Mouse (Mus musculus): ENCODE data around the gene Nle1.
"Not testable (repeated sequence)": the region's sequence is repeated elsewhere in the genome, so short reads cannot be mapped to it uniquely, and the experiment has no call there.

Gene Nle1

DNA sequence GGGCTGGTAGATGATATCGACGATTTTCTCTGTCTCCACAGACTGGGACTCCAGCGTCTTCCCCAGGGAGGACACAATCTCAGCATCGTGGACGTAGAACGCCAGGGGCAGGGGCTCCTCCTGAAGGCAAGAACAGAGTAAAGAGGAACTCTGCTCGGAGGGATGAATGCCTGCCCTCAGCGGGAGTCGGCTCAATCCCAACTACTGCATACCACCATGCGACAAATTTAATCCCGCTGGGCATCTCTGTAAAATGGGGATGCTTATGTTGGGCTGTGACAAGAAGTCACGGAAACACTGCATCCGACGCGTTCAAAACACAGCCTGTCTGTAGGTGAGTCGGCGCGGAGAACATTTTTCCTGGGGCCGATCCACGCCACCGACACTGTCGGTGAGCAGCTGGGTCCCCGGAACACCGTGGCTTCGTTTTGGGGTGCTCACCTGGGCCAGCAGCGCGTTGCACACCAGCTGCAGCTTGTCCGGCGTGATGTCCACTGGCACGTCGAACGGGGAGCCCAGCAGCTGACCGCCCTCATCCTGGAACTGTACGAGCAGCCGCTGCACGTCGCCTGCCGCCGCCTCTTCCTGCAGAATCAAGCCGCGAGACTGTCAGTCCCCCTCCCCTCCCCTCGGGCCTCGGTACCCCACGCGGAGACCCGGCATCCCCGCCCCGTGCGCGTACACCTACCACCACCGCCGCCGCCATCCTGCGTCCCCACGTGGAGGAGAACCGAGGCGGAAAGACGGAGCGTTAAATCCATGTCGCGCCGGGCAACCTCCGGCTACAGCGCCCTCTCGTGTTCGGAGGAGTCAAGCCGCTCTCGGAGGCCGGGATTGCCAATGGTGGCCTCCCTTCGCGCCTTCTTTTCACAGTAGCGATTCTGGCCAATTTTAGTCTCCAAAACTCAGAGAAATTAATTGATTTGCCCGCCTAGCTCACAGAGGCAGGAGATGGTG lies at the start of gene Nle1:
Nle1 (minus strand) TSS at position 761 of the 957 bp plus-strand sequence.
- peak; percentile 84 for DNase-seq (ENCODE audit: low spot score)

DNA sequence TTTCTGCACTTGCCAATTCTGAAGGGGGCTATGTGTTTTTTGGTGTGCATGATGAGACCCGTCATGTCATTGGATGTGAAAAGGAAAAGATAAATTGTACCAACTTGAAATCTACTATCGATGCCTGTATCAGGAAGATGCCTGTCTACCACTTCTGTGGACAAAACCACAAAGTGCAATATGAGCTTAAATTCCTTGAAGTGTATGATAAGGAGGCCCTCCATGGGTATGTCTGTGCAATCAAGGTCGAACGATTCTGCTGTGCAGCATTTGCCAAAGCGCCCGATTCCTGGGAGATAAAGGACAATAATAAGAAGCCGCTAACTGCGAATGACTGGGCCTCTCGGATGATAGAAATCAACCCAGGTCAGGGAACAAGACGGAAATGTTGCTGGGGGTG lies 48.7 kb upstream of the Nle1 start:
- no peak for DNase-seq (ENCODE audit: low spot score)

DNA sequence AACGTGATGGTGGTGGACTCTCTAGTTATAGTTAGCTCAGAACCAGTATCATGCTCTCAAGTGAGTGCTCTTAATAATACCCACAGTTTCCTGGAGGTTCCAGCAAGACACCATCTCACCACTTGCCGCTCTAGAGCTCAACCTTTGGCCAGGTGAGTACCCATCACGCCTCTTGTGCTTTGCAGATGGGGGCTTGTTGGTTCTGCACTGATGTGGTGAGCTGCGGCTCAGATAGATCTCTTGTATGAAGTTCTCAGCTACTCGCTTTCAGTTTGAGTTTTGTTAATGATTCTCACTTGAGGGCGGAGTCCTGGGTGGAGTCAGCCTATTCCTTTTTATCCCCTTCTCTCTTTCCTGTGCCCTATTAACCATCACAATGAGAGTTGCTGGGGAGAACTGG lies 46.4 kb upstream of the Nle1 start:
- no peak for DNase-seq (ENCODE audit: low spot score)

DNA sequence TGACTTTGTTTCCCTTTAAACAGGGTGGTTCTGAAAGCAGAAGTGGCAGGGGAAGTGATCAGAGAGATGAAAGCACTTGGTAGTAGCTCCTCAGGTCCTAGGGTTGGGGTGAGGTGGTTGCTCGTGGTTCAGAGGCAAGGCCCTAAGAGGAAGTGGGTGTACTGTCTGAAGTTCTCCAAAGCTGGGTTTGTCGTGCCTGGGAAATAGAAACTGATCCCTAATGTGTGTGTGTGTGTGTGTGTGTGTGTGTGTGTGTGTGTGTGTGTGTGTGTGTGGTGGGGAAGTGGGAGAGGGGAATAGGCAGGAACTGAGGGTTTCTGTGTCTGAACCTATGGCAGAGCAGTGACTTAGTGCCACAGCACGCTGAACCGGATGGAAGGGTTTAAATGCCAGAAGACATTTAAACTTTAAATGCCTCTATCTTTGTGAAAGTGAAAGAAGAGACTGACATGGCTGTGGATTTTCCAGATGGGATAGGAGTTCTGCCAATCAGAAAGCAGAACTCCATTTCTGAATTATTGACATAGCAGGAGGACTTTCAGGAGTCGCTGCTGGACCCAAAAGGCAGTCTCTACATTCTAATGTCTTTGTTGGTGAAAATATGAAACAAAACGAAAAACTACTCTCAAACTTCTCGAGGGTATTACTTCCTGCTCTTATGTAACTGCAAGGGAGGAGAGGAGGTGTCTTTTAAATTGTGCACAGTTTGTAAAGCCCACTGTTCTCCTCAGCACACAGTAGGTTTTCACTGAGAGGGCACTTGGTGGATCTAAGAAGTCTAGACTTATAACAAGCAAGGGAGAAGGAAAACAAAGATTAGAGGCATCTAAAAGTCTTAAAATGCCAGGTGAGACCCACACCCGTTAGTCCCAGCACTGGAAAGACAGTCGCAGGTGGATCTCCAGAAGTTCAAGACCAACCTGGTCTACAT lies 44.7 kb upstream of the Nle1 start:
- DNase-seq (ENCODE audit: low spot score): no peak

DNA sequence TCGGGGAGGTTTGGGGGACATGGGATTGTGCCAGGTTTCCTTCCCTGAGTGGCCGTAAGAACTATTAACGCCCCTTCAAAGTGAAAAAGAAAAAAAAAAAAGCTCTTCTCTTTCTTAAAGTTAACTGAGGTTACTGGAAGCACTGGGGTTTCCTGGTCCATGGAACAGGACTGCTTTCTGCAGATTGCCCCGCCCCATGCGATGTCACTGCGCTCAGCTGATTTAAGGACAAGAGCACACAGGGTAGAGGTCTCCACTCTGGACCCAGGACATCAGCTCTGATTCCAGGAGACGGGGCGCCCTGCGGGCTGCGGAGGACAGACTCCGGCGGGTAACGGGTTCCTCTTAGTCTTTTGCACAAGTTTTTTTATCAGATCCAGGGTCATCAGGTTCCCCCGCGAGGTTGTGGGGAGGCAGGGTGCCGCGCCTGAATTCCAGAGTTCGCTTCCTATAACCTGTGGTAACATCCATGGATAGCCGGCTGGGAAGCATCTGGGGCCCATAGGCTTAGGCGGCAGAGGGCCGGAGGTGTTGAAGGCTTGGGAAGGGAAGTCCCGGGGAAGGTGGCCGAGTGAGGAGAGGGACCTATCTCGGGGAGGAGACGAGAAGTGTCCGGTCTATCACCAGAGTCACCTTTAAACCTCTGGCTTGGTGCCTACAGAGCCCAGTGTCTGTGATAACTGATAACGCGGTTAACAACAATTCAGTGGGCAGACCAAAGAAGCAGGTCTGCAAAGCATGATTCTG lies 43.8 kb upstream of the Nle1 start:
- DNase-seq (ENCODE audit: low spot score): no peak

DNA sequence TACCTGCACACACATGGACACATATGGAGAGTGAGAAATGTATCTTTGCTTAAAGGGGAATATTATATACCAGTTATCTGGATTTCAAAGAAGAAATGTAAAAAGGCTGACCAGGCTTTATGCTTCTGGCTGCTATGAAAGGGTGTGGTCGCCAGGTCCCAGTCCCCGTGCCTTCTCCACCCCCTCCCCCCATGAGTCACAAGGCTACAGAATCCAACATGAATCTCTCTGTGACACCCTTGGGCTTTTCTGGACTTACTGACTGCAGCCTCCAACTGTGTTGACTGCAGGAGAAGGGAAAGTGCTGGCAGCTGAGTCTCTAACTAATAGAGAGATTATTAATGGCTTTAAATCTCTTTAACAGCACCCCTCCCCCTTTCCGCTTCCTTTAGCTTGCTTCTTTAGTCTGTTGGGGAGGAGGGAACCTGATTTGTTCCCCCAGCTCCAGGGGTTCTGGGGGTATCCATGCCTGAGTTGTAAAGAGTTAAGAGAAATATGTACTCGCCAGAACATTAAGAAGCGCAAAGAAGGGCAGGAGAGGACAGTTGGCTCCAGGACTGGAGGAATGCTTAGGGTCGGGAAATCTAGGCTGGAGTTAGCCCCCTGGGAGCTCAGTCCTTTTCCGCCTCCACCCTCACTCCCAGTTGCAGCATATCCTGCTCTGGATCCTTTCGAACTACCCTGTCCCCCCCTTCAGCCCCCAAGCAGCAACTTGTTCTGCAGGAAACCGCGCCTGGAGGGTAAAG lies 42.7 kb upstream of the Nle1 start, which contains the start of gene Slfn5:
Slfn5 (plus strand) TSS at position 614 of the 746 bp plus-strand sequence.
- no peak for DNase-seq (ENCODE audit: low spot score)

DNA sequence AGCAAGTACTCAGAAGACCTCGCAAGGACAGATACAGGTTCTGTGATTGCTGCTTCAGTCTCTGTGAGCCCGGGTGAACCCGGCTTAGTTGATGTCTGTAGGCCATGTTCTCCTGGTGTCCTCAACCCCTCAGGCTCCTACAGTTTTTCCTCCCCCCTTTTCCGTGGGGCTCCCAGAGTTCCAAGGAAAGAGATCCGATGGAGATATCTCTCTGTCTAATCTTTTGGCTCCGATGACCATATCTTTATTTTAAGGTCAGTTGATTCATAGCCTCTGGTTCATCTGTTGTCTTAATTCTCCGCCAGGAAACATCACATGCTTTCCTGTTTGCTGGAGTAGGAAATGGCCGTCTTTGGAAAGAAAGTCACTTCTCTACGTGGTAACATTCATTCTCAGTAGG lies 40.8 kb upstream of the Nle1 start:
- DNase-seq (ENCODE audit: low spot score): no peak

DNA sequence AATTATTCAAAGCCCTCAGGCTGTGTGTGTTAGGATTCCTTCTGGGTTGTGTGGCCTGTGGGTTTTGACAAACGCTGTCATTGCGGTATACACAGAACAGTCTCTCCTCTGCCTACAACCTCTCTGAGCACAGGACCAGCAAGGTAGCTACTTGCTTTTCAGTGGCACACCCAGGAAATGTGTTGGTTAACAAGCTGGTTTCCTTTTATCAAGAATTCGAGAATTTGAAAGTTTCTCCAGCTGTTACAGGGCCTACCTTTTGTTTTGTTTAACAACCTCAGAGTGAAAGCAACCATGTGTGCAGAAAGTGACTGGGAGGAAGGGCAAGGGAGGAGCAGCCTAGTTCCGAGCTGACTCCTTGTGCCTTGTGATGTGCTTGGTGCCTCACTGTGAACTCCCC lies 39.2 kb upstream of the Nle1 start:
- no peak for DNase-seq (ENCODE audit: low spot score)

DNA sequence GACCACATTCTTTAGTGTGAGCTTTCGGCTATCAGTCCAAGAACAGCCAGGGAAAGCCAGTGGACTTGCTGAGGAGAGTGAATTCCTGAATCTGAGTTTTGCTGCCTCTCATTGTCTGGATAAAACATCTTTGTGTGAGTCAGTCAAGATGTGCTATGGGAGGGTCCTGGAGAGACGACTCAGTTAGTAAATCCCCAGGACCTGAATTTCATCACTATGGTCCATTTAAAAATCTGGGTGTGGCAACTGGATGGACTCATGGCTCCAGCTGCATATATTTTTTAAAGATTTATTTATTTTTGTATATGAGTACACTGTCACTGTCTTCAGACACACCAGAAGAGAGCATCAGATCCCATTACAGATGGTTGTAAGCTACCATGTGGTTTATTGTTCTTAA lies 37.4 kb upstream of the Nle1 start:
- DNase-seq (ENCODE audit: low spot score): no peak

DNA sequence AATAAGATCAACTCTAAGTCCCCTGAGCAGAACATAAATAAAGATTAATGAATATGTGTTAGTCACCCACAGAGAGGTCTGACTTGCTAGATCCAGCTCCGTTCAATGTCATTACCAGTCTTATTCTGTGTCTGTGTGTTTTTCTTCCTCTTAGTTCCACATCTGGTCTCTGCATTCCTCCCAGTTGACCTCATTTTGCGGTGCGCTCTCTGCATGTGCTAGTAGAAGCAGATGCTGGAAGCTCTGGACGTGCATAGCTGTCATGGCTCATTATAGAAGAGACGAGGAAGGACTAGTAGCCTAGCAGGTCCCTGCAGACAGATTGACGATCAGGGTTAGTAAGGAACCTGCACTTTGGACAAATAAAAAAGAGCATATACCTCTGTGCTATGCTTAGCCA lies 35.1 kb upstream of the Nle1 start:
- DNase-seq (ENCODE audit: low spot score): no peak

DNA sequence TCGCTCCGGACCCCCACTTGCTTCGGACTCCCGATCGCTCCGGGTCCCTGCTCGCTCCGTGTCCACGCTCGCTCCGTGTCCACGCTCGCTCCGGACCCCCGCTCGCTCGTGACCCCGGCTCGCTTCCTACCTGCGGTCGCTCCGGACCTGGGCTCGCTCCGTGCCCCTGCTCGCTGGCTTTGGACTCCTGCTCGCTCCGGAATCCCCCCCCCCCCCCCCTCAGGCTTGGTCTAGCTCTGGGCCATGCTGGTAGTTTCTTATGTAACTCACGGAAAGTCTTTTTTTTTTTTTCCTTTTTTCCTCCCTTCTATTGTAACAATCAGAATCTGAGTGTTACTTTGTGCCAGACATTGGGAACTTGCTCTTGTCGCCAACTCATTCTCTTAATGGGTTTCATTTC lies 25.0 kb upstream of the Nle1 start:
- DNase-seq (ENCODE audit: low spot score): no peak

DNA sequence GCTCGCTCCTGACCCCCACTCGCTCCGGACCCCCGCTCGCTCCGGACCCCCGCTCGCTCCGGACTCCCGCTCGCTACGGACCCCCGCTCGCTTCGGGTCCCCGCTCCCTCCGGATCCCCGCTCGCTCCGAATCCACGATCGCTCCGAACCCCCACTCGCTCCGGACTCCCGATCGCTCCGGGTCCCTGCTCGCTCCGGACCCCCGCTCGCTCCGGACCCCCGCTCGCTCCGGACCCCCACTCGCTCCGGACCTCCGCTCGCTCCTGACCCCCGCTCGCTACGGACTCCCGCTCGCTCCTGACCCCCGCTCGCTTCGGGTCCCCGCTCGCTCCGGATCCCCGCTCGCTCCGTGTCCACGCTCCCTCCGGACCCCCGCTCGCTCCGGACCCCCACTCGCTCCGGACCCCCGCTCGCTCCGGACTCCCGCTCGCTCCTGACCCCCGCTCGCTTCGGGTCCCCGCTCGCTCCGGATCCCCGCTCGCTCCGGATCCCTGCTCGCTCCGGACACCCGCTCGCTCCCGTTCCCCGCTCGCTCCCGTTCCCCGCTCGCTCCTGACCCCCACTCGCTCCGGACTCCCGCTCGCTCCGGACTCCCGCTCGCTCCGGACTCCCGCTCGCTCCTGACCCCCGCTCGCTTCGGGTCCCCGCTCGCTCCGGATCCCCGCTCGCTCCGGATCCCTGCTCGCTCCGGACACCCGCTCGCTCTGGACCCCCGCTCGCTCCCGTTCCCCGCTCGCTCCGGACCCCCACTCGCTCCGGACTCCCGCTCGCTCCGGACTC lies 23.6 kb upstream of the Nle1 start:
- DNase-seq (ENCODE audit: low spot score): not testable (repeated sequence)

DNA sequence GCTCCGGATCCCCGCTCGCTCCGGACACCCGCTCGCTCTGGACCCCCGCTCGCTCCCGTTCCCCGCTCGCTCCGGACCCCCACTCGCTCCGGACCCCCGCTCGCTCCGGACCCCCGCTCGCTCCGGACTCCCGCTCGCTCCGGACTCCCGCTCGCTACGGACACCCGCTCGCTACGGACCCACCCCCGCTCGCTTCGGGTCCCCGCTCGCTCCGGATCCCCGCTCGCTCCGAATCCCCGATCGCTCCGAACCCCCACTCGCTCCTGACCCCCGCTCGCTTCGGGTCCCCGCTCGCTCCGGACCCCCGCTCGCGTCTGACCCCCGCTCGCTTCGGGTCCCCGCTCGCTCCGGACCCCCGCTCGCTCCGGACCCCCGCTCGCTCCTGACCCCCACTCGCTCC lies 22.9 kb upstream of the Nle1 start:
- not testable (repeated sequence) for DNase-seq (ENCODE audit: low spot score)

DNA sequence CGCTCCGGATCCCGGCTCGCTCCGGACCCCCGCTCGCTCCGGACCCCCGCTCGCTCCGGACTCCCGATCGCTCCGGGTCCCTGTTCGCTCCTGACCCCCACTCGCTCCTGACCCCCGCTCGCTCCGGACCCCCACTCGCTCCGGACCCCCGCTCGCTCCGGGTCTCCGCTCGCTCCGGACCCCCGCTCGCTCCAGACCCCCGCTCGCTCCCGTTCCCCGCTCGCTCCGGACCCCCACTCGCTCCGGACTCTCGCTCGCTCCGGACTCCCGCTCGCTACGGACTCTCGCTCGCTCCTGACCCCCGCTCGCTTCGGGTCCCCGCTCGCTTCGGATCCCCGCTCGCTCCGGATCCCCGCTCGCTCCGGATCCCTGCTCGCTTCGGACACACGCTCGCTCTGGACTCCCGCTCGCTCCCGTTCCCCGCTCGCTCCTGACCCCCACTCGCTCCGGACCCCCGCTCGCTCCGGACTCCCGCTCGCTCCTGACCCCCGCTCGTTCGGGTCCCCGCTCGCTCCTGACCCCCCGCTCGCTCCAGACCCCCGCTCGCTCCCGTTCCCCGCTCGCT lies 22.3 kb upstream of the Nle1 start:
- not testable (repeated sequence) for DNase-seq (ENCODE audit: low spot score)

DNA sequence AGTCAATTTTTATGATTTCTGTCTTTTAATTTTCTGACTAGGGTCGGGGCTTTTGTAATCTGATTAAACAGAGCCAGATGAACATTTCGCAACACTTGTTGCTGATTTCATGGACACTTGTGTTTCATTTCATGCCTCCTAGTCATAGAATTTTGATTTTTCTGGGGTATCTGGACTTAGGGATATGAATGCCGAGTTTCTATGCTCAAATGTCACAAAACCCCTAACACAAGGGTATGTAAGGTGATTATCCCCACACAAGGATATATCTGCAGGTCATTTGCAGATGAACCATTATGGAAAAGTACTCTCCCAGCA lies 21.4 kb upstream of the Nle1 start:
- no peak for DNase-seq (ENCODE audit: low spot score)

DNA sequence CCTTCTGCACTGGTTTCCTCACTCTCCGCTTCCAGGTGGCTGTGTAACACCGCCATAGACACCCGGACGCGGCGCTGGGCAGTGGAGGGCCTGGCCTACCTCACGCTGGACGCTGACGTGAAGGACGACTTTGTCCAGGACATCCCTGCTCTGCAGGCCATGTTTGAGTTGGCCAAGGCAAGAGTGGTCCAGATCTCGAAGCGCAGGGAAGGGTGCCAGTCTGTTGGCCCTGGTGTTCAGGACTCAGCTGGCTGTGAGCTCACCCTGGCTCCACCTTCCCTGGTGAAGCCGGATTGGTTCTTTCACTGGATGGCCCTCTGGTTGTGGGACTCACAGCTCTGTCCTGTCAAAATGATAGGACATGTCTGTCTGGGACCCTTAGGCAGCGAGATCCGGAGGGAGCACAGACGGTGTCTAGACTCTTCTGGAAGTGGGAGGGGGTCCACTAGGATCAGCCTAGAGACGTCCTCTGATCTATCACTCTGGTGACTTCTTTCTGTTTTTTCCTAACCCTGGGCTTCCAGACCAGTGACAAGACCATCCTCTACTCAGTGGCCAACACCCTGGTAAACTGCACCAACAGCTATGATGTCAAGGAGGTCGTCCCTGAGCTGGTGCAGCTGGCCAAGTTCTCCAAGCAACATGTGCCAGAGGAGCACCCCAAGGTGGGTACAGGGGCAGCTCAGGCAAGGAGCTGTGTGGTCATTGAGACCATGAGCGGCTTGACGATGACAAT lies 20.9 kb upstream of the Nle1 start:
- DNase-seq (ENCODE audit: low spot score): no peak

DNA sequence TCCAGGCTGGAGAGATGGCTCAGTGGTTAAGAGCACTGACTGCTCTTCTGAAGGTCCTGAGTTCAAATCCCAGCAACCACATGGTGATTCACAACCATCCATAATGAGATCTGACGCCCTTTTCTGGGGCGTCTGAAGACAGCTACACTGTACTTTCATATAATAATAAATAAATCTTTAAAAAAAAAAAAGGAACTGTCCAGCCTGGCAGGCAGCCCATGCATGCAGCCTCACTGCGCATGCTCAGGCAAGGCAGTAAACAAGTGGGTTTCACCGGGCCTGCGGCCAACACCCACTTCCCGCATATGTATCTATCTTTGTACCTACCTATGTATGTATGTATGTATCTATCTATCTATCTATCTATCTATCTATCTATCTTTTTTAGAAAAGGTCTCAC lies 15.7 kb upstream of the Nle1 start:
- not testable (repeated sequence) for DNase-seq (ENCODE audit: low spot score)

DNA sequence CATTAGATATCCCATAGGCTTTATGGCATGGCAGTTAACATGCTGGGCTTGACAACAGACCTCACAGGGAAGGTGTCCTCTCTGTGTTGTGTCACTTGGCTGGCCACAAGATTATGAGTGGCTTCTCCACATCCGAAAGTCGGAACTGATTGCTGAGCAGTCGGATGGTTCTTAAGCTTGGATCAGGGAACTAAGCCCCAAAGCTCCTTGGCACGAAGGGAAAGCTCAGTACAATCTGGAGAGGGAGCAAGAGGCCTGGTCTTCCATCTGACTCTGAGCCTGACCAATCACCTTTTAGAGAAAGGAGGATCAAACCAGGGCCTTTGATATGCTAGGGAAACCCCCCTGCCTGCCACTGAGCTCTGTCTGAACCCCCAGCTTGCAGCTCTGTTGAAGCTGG lies 13.5 kb upstream of the Nle1 start:
- no peak for DNase-seq (ENCODE audit: low spot score)

DNA sequence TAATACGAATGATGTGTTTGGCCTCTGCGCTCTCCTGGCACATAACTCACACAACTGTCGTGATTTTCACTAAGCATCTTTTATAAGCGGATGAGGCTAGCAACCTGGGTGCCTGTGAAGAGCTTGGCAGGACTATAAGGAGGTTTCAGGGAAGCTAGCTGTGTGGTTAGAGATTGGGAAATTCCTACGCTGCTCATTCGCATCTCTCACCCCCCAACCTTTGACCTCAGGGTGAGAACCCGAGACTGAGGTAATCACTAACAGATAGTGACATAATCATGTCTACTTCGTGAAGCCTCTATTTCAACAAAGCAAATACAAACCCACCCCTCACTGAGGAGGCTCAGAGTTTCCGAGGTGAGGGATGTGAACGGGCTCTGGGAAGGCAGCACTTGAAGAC lies 12.6 kb upstream of the Nle1 start:
- no peak for DNase-seq (ENCODE audit: low spot score)

Measured in layer of hippocampus, adult 9-10 months (tissue).